Mouse (Mus musculus) lung, postnatal 10 days (tissue): ENCODE data around the gene Higd1c.
"Not testable (repeated sequence)": the region's sequence is repeated elsewhere in the genome, so short reads cannot be mapped to it uniquely, and the experiment has no call there.

ENCODE experiments used
- DNase-seq: peaks from one replicate; pipeline ENCODE4 v3.0.0; 2021

Gene Higd1c

GRCm38 (mm10) chr15:100364242-100364641 lies at the start of gene Higd1c:
Gene Higd1c (plus strand): TSS chr15:100364542.
- DNase-seq = no peak

GRCm38 (mm10) chr15:100318014-100318671 lies 46.2 kb upstream of the Higd1c start:
- DNase-seq = peak; percentile 72

GRCm38 (mm10) chr15:100319884-100320283 lies 44.5 kb upstream of the Higd1c start:
- DNase-seq = no peak

GRCm38 (mm10) chr15:100320295-100320905 lies 43.9 kb upstream of the Higd1c start:
- DNase-seq = peak; percentile 32

- peak; percentile 77 for DNase-seq
Observed at GRCm38 (mm10) chr15:100321134-100321533, 43.2 kb upstream of the Higd1c start.

- no peak for DNase-seq
Observed at GRCm38 (mm10) chr15:100324021-100324591, 40.2 kb upstream of the Higd1c start.

- no peak for DNase-seq
Observed at GRCm38 (mm10) chr15:100325235-100325634, 39.1 kb upstream of the Higd1c start.

- DNase-seq = peak; percentile 29
Observed at GRCm38 (mm10) chr15:100328089-100328488, 36.3 kb upstream of the Higd1c start.

- not testable (repeated sequence) for DNase-seq
Observed at GRCm38 (mm10) chr15:100329336-100329735, 35.0 kb upstream of the Higd1c start.

- no peak for DNase-seq
Observed at GRCm38 (mm10) chr15:100330739-100331138, 33.6 kb upstream of the Higd1c start.

GRCm38 (mm10) chr15:100332077-100332961 lies 32.0 kb upstream of the Higd1c start:
- DNase-seq = peak; percentile 34

- no peak for DNase-seq
Observed at GRCm38 (mm10) chr15:100334629-100335028, 29.7 kb upstream of the Higd1c start, which contains the start of gene Mettl7a3. Gene Mettl7a3 (plus strand): TSS chr15:100334929.

GRCm38 (mm10) chr15:100337328-100337727 lies 27.0 kb upstream of the Higd1c start:
- not testable (repeated sequence) for DNase-seq

- peak; percentile 81 for DNase-seq
Observed at GRCm38 (mm10) chr15:100337847-100338246, 26.5 kb upstream of the Higd1c start.

GRCm38 (mm10) chr15:100341314-100341980 lies 22.9 kb upstream of the Higd1c start:
- peak; percentile 42 for DNase-seq

- no peak for DNase-seq
Observed at GRCm38 (mm10) chr15:100345484-100345883, 18.9 kb upstream of the Higd1c start.

GRCm38 (mm10) chr15:100346761-100347160 lies 17.6 kb upstream of the Higd1c start:
- no peak for DNase-seq

GRCm38 (mm10) chr15:100349496-100349895 lies 14.8 kb upstream of the Higd1c start:
- DNase-seq = no peak

GRCm38 (mm10) chr15:100351501-100352060 lies 12.8 kb upstream of the Higd1c start:
- no peak for DNase-seq

GRCm38 (mm10) chr15:100352711-100353250 lies 11.6 kb upstream of the Higd1c start, which contains the start of the genes Methig1 and Mettl7a2:
Gene Methig1 (plus strand): TSS chr15:100353149.
Gene Mettl7a2 (plus strand): TSS chr15:100353200.
- no peak for DNase-seq

- not testable (repeated sequence) for DNase-seq
Observed at GRCm38 (mm10) chr15:100353399-100353798, 10.9 kb upstream of the Higd1c start.

- no peak for DNase-seq
Observed at GRCm38 (mm10) chr15:100355876-100356275, 8.5 kb upstream of the Higd1c start.
